Mouse (Mus musculus) forebrain, embryonic 13.5 days (tissue): ENCODE measurements at regions not wholly inside any gene's neighbourhood (a gene's known extent, or its start where the extent isn't known, plus 50 kb on each side); places are given as distances from the start of the nearest gene placed in this dataset.

Experiments used
- ATAC-seq: fragments of 200-750 bp; cut with Nextera tagmentation; 2 replicates; pipeline ENCODE4 v1.8.0; 2017
- H3K27ac ChIP-seq: fragments of 300-500 bp; sonication (generic); 2 replicates; pipeline ENCODE4 v1.5.1; 2015; ENCODE audit warnings: inconsistent platforms, mild to moderate bottlenecking, moderate library complexity
- H3K27me3 ChIP-seq: fragments of 300-500 bp; sonication (generic); 2 replicates; pipeline ENCODE4 v1.6.1; 2015; ENCODE audit warnings: mild to moderate bottlenecking, inconsistent platforms
- H3K36me3 ChIP-seq: fragments of 300-500 bp; sonication (generic); 2 replicates; pipeline ENCODE4 v1.6.1; 2015; ENCODE audit warnings: mild to moderate bottlenecking, inconsistent platforms; ENCODE audit not compliant: poor library complexity, severe bottlenecking
- H3K4me1 ChIP-seq: fragments of 300-500 bp; sonication (generic); 2 replicates; pipeline ENCODE4 v1.6.1; 2015; ENCODE audit warnings: inconsistent platforms
- H3K4me2 ChIP-seq: fragments of 300-500 bp; sonication (generic); 2 replicates; pipeline ENCODE4 v1.6.1; 2015; ENCODE audit warnings: inconsistent platforms, mild to moderate bottlenecking, moderate library complexity
- H3K4me3 ChIP-seq: fragments of 300-500 bp; sonication (generic); 2 replicates; pipeline ENCODE4 v1.5.1; 2015; ENCODE audit warnings: mild to moderate bottlenecking, inconsistent platforms
- H3K9ac ChIP-seq: fragments of 300-500 bp; sonication (generic); 2 replicates; pipeline ENCODE4 v1.6.1; 2015; ENCODE audit warnings: mild to moderate bottlenecking, inconsistent platforms
- H3K9me3 ChIP-seq: fragments of 300-500 bp; sonication (generic); replicated peaks from 2 replicates; pipeline ENCODE4 v1.6.1; 2016; ENCODE audit warnings: inconsistent platforms
- WGBS: fragments of 180-500 bp; shearing (Covaris S2); methylation state at CpG from one replicate; pipeline ENCODE4 v1.1.7; 2015; 5-methylcytosine and 5-hydroxymethylcytosine counted together

DNA sequence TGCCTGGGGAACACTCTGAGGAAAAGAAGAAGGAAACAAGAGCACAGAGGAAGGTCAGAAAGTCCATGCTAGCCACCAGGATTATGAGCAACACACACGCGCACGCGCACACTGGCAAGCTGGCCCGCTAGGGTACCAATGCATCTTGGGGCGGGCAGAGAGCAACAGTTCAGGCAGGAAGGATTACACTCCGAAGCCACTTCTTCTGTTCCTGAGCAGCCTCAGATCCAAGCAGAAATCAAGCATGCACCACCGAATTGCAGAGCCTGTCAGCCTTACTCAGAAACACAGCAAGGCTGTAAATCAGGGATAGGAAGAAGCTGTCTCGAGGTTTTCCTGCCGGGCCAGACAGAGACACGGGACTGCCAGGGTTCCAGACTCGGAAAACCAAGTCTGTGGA lies 615.8 kb upstream of the Adam5 start:
- Histone ChIP-seq H3K4me3 (no peak overlapping the region), H3K36me3 (no peaks in the 10 kb centered on the region), H3K9me3 (no peaks in the 10 kb centered on the region), H3K9ac (no peak overlapping the region), H3K4me2 (no peak overlapping the region), H3K4me1 (no peaks in the 10 kb centered on the region), H3K27me3 (peaks cover 12% of the 10 kb centered on the region; the same call in 1 of the 2 replicates), H3K27ac (no peak overlapping the region)
- ATAC-seq, result no peak
- WGBS, result 71% methylated on average over 12 of the region's 12 CpGs

DNA sequence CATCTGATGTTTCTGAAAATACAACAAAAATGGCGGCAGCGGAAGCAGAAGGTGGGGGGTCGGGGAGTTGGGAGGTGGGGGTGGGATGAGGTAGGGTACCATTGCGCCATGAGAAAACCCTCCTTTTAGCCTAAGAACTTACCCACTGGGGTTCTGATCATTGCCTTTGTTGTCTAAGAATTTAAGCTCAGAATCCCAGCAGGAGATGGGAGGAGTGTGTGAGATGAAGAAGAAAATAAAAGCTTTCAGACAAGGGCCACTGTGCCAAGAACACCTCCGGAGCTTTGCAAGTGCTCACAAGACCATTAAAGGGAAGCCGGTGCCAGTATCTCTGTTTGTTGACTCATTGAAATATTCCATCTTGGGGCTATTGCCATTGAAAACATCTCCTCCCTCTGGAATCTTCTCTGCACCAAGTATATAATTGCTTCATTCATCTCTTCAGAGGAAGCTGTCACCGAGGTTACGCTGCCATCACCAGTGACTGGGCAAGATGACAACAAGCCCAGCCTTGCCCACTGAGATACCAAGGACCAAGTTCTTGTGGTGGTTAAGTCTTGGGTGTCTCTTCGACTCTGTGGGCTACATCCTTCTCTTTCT lies 614.0 kb upstream of the Adam5 start:
- Histone ChIP-seq H3K4me1 (no peaks in the 10 kb centered on the region), H3K4me3 (no peak overlapping the region), H3K27ac (no peak overlapping the region), H3K4me2 (no peak overlapping the region), H3K36me3 (no peaks in the 10 kb centered on the region), H3K9me3 (no peaks in the 10 kb centered on the region), H3K9ac (no peak overlapping the region), H3K27me3 (peaks cover 12% of the 10 kb centered on the region; the same call in 1 of the 2 replicates)
- WGBS, result 74% methylated on average over 9 of the region's 9 CpGs
- ATAC-seq, result no peak

GRCm38 (mm10) chr8:25437178-25437577 lies 613.0 kb upstream of the Adam5 start:
- Histone ChIP-seq H3K27me3 (peaks cover 12% of the 10 kb centered on the region; the same call in 1 of the 2 replicates), H3K27ac (no peak overlapping the region), H3K9ac (no peak overlapping the region), H3K36me3 (no peaks in the 10 kb centered on the region), H3K9me3 (no peaks in the 10 kb centered on the region), H3K4me3 (no peak overlapping the region), H3K4me2 (no peak overlapping the region), H3K4me1 (no peaks in the 10 kb centered on the region)
- 29% methylated on average over 4 of the region's 4 CpGs for WGBS
- no peak for ATAC-seq

- Histone ChIP-seq H3K27me3 (no peaks in the 10 kb centered on the region), H3K9me3 (no peaks in the 10 kb centered on the region; the same call in 1 of the 2 replicates), H3K9ac (no peak overlapping the region), H3K4me1 (peaks cover 18% of the 10 kb centered on the region), H3K36me3 (no peaks in the 10 kb centered on the region), H3K4me2 (no peak overlapping the region), H3K27ac (no peak overlapping the region; the same call in 1 of the 2 replicates), H3K4me3 (no peak overlapping the region)
- peak; percentile 13; the same call in 1 of the 2 replicates for ATAC-seq
- 17% methylated on average over 5 of the region's 5 CpGs for WGBS
Observed at GRCm38 (mm10) chr8:25430552-25430951, 606.4 kb upstream of the Adam5 start.

DNA sequence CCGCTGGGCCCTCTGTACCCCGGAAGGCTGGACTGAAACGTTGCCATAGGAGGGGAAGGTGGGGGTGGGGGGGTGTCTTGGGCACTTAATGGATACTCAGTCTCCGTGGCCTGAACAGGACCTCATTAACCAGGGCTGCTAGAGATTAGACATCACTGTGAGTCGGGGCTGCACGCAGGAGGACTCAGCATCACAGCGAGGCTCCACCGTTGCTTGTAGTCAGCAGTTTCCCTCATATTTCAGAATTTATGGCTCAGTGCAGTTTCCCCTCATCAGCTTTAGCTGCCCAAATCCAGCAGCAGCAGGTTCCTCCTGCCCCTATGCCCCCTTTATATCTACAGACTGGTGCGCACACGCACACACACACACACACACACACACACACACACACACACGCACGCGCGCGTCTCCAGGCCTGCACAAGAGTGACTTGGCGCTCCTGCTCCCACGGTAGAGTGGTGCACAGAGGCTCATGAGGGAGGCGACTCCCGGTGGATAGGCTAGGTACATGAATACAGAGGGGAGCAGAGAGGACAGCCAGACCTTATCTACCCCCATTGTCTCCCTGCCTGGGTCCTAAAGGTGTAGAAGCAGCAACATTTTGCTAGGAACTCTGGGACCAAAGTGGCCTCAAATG lies 605.8 kb upstream of the Adam5 start:
- 52% methylated on average over 19 of the region's 19 CpGs for WGBS
- Histone ChIP-seq H3K4me1 (peaks cover 18% of the 10 kb centered on the region), H3K9ac (no peak overlapping the region), H3K27ac (no peak overlapping the region; the same call in 1 of the 2 replicates), H3K4me2 (no peak overlapping the region), H3K9me3 (no peaks in the 10 kb centered on the region; the same call in 1 of the 2 replicates), H3K4me3 (no peak overlapping the region), H3K36me3 (no peaks in the 10 kb centered on the region), H3K27me3 (no peaks in the 10 kb centered on the region)
- peak; percentile 67 for ATAC-seq

- peaks cover 18% of the 10 kb centered on the region for H3K4me1 ChIP-seq
- no peak overlapping the region for H3K4me2 ChIP-seq
- H3K27ac ChIP-seq, result no peak overlapping the region
- no peaks in the 10 kb centered on the region; the same call in 1 of the 2 replicates for H3K9me3 ChIP-seq
- WGBS, result 77% methylated on average over 2 of the region's 2 CpGs
- no peak overlapping the region for H3K4me3 ChIP-seq
- no peak for ATAC-seq
- H3K36me3 ChIP-seq, result no peaks in the 10 kb centered on the region
- no peak overlapping the region for H3K9ac ChIP-seq
- H3K27me3 ChIP-seq, result no peaks in the 10 kb centered on the region
Observed at GRCm38 (mm10) chr8:25428761-25429160, 604.6 kb upstream of the Adam5 start.

GRCm38 (mm10) chr8:25426207-25426606 lies 602.0 kb upstream of the Adam5 start:
- H3K4me2 ChIP-seq, result no peak overlapping the region
- no peak for ATAC-seq
- H3K36me3 ChIP-seq, result no peaks in the 10 kb centered on the region
- no peaks in the 10 kb centered on the region for H3K27me3 ChIP-seq
- H3K9ac ChIP-seq, result no peak overlapping the region
- H3K4me3 ChIP-seq, result no peak overlapping the region
- no peaks in the 10 kb centered on the region for H3K9me3 ChIP-seq
- H3K4me1 ChIP-seq, result peaks cover 18% of the 10 kb centered on the region
- no peak overlapping the region for H3K27ac ChIP-seq
- WGBS, result 62% methylated on average over 1 of the region's 1 CpGs

DNA sequence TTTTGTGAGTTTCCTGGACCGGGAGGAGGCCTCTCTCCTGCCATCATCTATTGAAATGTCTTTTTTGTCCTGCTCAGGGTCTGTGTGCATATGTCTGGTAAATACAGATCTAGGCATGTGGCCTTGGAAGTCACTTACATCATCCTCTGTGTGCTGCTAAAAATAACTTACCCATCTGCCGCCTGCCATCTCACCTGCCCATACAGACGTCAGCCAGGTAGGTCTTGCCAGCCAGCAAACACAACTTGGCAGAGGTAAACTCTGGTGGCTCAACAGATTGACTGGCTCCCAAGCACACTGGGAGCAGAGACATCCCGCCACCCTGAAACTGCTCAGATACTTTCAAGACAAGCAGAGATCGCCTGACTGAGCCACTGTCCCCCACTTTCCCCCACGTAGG lies 597.3 kb upstream of the Adam5 start:
- Histone ChIP-seq H3K4me2 (no peak overlapping the region), H3K9ac (no peak overlapping the region), H3K27me3 (no peaks in the 10 kb centered on the region), H3K4me1 (no peaks in the 10 kb centered on the region), H3K27ac (no peak overlapping the region), H3K9me3 (no peaks in the 10 kb centered on the region), H3K4me3 (no peak overlapping the region), H3K36me3 (no peaks in the 10 kb centered on the region)
- WGBS, result 92% methylated on average over 6 of the region's 6 CpGs
- no peak for ATAC-seq

- Histone ChIP-seq H3K9ac (no peak overlapping the region), H3K9me3 (no peaks in the 10 kb centered on the region), H3K36me3 (no peaks in the 10 kb centered on the region), H3K27me3 (no peaks in the 10 kb centered on the region), H3K4me1 (no peaks in the 10 kb centered on the region), H3K4me3 (no peak overlapping the region), H3K27ac (no peak overlapping the region), H3K4me2 (no peak overlapping the region)
- 92% methylated on average over 5 of the region's 5 CpGs for WGBS
- ATAC-seq, result no peak
Observed at GRCm38 (mm10) chr8:25410536-25410935, 586.4 kb upstream of the Adam5 start.

- Histone ChIP-seq H3K4me2 (no peak overlapping the region), H3K9me3 (no peaks in the 10 kb centered on the region), H3K9ac (no peak overlapping the region), H3K27ac (no peak overlapping the region), H3K36me3 (no peaks in the 10 kb centered on the region), H3K4me3 (no peak overlapping the region), H3K4me1 (no peaks in the 10 kb centered on the region), H3K27me3 (no peaks in the 10 kb centered on the region)
- 84% methylated on average over 5 of the region's 5 CpGs for WGBS
- ATAC-seq, result no peak
Observed at GRCm38 (mm10) chr8:25407862-25408261, 583.7 kb upstream of the Adam5 start.

- H3K36me3 ChIP-seq, result no peaks in the 10 kb centered on the region
- ATAC-seq, result peak; percentile 50; the same call in 1 of the 2 replicates
- no peaks in the 10 kb centered on the region for H3K9me3 ChIP-seq
- H3K4me3 ChIP-seq, result no peak overlapping the region
- peak overlapping the region; percentile 61 for H3K27ac ChIP-seq
- 0 out of 2 replicates have a peak, but pooled peaks cover 6% of the 10 kb centered on the region for H3K27me3 ChIP-seq
- peaks cover 46% of the 10 kb centered on the region for H3K4me1 ChIP-seq
- H3K4me2 ChIP-seq, result peak overlapping the region; percentile 22
- 5% methylated on average over 6 of the region's 6 CpGs for whole genome bisulfite sequencing
- H3K9ac ChIP-seq, result no peak overlapping the region
Observed at GRCm38 (mm10) chr8:25392766-25393166, 568.6 kb upstream of the Adam5 start.

GRCm38 (mm10) chr8:25389947-25390346 lies 565.8 kb upstream of the Adam5 start:
- Histone ChIP-seq H3K4me2 (no peak overlapping the region), H3K9ac (no peak overlapping the region), H3K4me1 (peaks cover 46% of the 10 kb centered on the region), H3K36me3 (no peaks in the 10 kb centered on the region), H3K4me3 (no peak overlapping the region), H3K9me3 (no peaks in the 10 kb centered on the region), H3K27me3 (no peaks in the 10 kb centered on the region), H3K27ac (peak overlapping the region; percentile 57)
- peak; percentile 58 for ATAC-seq
- 36% methylated on average over 10 of the region's 10 CpGs for WGBS
